ENCODE assay signal across 9 mouse cellular contexts in the genomic region with DNA sequence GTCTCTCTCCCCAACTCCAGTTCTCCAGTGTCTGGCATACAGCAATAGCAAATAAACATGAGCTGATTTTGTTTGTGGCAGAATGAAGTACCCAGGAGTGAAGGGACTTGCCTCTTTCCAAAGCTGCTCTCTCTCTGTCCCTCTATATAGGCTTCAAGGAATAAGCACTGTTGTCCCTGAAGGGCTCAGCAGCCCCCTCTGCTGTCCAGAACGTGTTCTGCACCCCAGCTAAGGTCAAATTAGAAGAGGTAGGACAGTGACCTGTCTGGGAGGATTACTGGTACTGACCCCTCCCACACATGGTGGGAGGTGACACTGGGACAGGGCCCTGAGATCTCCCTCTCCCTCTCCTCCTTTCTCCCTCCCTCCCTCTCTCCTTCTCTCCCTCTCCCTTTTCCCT.
A peak's percentile ranks its signal among the peaks of the same experiment; 100 is the strongest.
DNase-seq lines count a peak whose midpoint lies in the region; ATAC-seq lines count a peak whose summit lies in the region.
"Had no signal": no experiment of that assay in that cellular context is flagged by ENCODE, and none has a peak within 500 bp of the region (broad histone marks: within the 10 kb centered on the region; RNA-seq: fewer than 3 reads in every experiment).

No protein-coding gene starts in this region.

- peak; percentile 71 for DNase-seq in hindbrain, embryonic 10.5 days (ENCODE audit: low spot score)
- DNase-seq in hindbrain, embryonic 14.5 days (ENCODE audit: low spot score): no peak
- peak; percentile 39 for DNase-seq in WW6 (ENCODE audit: low read depth, low spot score)
- DNase-seq in embryo, embryonic 10 days (ENCODE audit: low spot score): peak; percentile 66
- DNase-seq in heart, embryonic 10.5 days (ENCODE audit: low spot score): peak; percentile 86
- DNase-seq in layer of hippocampus, postnatal 14 days (ENCODE audit: low spot score in 2 of 2): peak; percentile 22 to 36
- DNase-seq in testis, postnatal 10 days (ENCODE audit: low spot score): peak; percentile 85

- H3K4me3 ChIP-seq in hindbrain, embryonic 10.5 days: no peak overlapping the region
- no peak overlapping the region for H3K4me3 ChIP-seq in hindbrain, embryonic 14.5 days (replicated peaks; ENCODE audit: low read length)
- no peak overlapping the region for H3K4me3 ChIP-seq in heart, embryonic 10.5 days
- H3K4me3 ChIP-seq: neural tube, embryonic 13.5 days had no signal

- H3K9ac ChIP-seq in hindbrain, embryonic 14.5 days: no peak overlapping the region
- H3K9ac ChIP-seq: neural tube, embryonic 13.5 days had no signal

- H3K36me3 ChIP-seq in hindbrain, embryonic 10.5 days: no peaks in the 10 kb centered on the region
- no peaks in the 10 kb centered on the region for H3K36me3 ChIP-seq in hindbrain, embryonic 14.5 days (replicated peaks; ENCODE audit: control insufficient read depth, insufficient read depth)
- no peaks in the 10 kb centered on the region for H3K36me3 ChIP-seq in heart, embryonic 10.5 days
- H3K36me3 ChIP-seq: neural tube, embryonic 13.5 days had no signal

- no peak for ATAC-seq in hindbrain, embryonic 14.5 days (ENCODE audit: low FRiP score)
- ATAC-seq in megakaryocyte, adult 5-6 weeks (ENCODE audit: poor library complexity, severe bottlenecking): peak; percentile 80

- H3K27ac ChIP-seq in hindbrain, embryonic 10.5 days: no peak overlapping the region
- no peak overlapping the region for H3K27ac ChIP-seq in hindbrain, embryonic 14.5 days
- 0 out of 2 replicates have a peak overlapping the region, but pooled peaks have one; percentile 6 for H3K27ac ChIP-seq in heart, embryonic 10.5 days
- H3K27ac ChIP-seq: neural tube, embryonic 13.5 days had no signal

- peaks cover 49% of the 10 kb centered on the region for H3K27me3 ChIP-seq in hindbrain, embryonic 10.5 days (ENCODE audit: insufficient read depth, poor library complexity, severe bottlenecking)
- peaks cover 17% of the 10 kb centered on the region for H3K27me3 ChIP-seq in hindbrain, embryonic 14.5 days (ENCODE audit: control insufficient read depth, insufficient read depth, low read length)
- peaks cover 17% of the 10 kb centered on the region for H3K27me3 ChIP-seq in heart, embryonic 10.5 days (ENCODE audit: insufficient read depth, poor library complexity, severe bottlenecking)

- no peak overlapping the region for H3K4me2 ChIP-seq in hindbrain, embryonic 14.5 days (replicated peaks)
- H3K4me2 ChIP-seq: neural tube, embryonic 13.5 days had no signal

- WGBS in hindbrain, embryonic 10.5 days: 0% methylated on average over 1 of the region's 1 CpGs
- 5% methylated on average over 1 of the region's 1 CpGs for WGBS in hindbrain, embryonic 14.5 days
- WGBS in heart, embryonic 10.5 days: 0% methylated on average over 1 of the region's 1 CpGs

- H3K9me3 ChIP-seq in hindbrain, embryonic 10.5 days: no peaks in the 10 kb centered on the region
- no peaks in the 10 kb centered on the region for H3K9me3 ChIP-seq in hindbrain, embryonic 14.5 days (ENCODE audit: control insufficient read depth, low read length)
- H3K9me3 ChIP-seq in heart, embryonic 10.5 days: no peaks in the 10 kb centered on the region
- H3K9me3 ChIP-seq: neural tube, embryonic 13.5 days had no signal

- peaks cover 23% of the 10 kb centered on the region for H3K4me1 ChIP-seq in hindbrain, embryonic 10.5 days (replicated peaks)
- peaks cover 10% of the 10 kb centered on the region; the same call in 1 of the 2 replicates for H3K4me1 ChIP-seq in hindbrain, embryonic 14.5 days (replicated peaks; ENCODE audit: control insufficient read depth, insufficient read depth, low read length)
- H3K4me1 ChIP-seq in heart, embryonic 10.5 days: peaks cover 27% of the 10 kb centered on the region
